Mouse (Mus musculus): ENCODE measurements around the gene Shc1. TPM values are rescaled to one million over a fixed set of nuclear protein-coding genes. Genes with fewer than 3 reads are reported as not detected.

Gene Shc1
- total RNA-seq, 4 experiments from 2014 or later = 16.4 to 22.3 (median 19.9) TPM

- DNase-seq (ENCODE audit: low spot score in 2 of 2) = no peak
Observed at GRCm38 (mm10) chr3:89390111-89390515, 28.1 kb upstream of the Shc1 start.

GRCm38 (mm10) chr3:89390699-89391662 is 27.3 kb upstream of the Shc1 start:
- no peak for DNase-seq (ENCODE audit: low spot score in 2 of 2)

- DNase-seq (ENCODE audit: low spot score in 2 of 2) = peak in 1 of 2 experiments; percentile 9
Observed at GRCm38 (mm10) chr3:89391663-89392511, 26.4 kb upstream of the Shc1 start.

- DNase-seq (ENCODE audit: low spot score in 2 of 2) = peak in 1 of 2 experiments; percentile 14
Observed at GRCm38 (mm10) chr3:89392871-89393311, 25.4 kb upstream of the Shc1 start.

- peak; percentile 93 to 97 for DNase-seq (ENCODE audit: low spot score in 2 of 2)
Observed at GRCm38 (mm10) chr3:89393605-89394004, 24.6 kb upstream of the Shc1 start.

- peak in 1 of 2 experiments; percentile 68 for DNase-seq (ENCODE audit: low spot score in 2 of 2)
Observed at GRCm38 (mm10) chr3:89394006-89394893, 24.0 kb upstream of the Shc1 start, which contains the start of gene Zbtb7b. Gene Zbtb7b (minus strand): TSS chr3:89394776.

GRCm38 (mm10) chr3:89394894-89395256 is 23.4 kb upstream of the Shc1 start:
- no peak for DNase-seq (ENCODE audit: low spot score in 2 of 2)

GRCm38 (mm10) chr3:89395419-89395805 is 22.8 kb upstream of the Shc1 start:
- no peak for DNase-seq (ENCODE audit: low spot score in 2 of 2)

- no peak for DNase-seq (ENCODE audit: low spot score in 2 of 2)
Observed at GRCm38 (mm10) chr3:89395806-89396653, 22.2 kb upstream of the Shc1 start.

- DNase-seq (ENCODE audit: low spot score in 2 of 2) = no peak
Observed at GRCm38 (mm10) chr3:89396654-89397005, 21.6 kb upstream of the Shc1 start.

GRCm38 (mm10) chr3:89401329-89401728 is 16.9 kb upstream of the Shc1 start:
- DNase-seq (ENCODE audit: low spot score in 2 of 2) = no peak

- DNase-seq (ENCODE audit: low spot score in 2 of 2) = no peak
Observed at GRCm38 (mm10) chr3:89402693-89403092, 15.6 kb upstream of the Shc1 start, which contains the start of gene Lenep. Gene Lenep (minus strand): TSS chr3:89402793.

- no peak for DNase-seq (ENCODE audit: low spot score in 2 of 2)
Observed at GRCm38 (mm10) chr3:89406887-89407286, 11.4 kb upstream of the Shc1 start.

GRCm38 (mm10) chr3:89408448-89408847 is 9.8 kb upstream of the Shc1 start:
- DNase-seq (ENCODE audit: low spot score in 2 of 2) = no peak

- no peak for DNase-seq (ENCODE audit: low spot score in 2 of 2)
Observed at GRCm38 (mm10) chr3:89409701-89410100, 8.5 kb upstream of the Shc1 start.

- no peak for DNase-seq (ENCODE audit: low spot score in 2 of 2)
Observed at GRCm38 (mm10) chr3:89410864-89411263, 7.4 kb upstream of the Shc1 start.

GRCm38 (mm10) chr3:89411490-89412393 is 6.5 kb upstream of the Shc1 start, which contains the start of gene Flad1:
Gene Flad1 (minus strand): TSS chr3:89411870.
- peak; percentile 100 for DNase-seq (ENCODE audit: low spot score in 2 of 2)

- no peak for DNase-seq (ENCODE audit: low spot score in 2 of 2)
Observed at GRCm38 (mm10) chr3:89416158-89416557, 2.1 kb upstream of the Shc1 start.

GRCm38 (mm10) chr3:89417131-89417530 is 1.1 kb upstream of the Shc1 start:
- no peak for DNase-seq (ENCODE audit: low spot score in 2 of 2)
